Mouse (Mus musculus): ENCODE results near the gene Cdkl4. TPM values are rescaled to one million over a fixed set of nuclear protein-coding genes. Genes with fewer than 3 reads are reported as not detected.

Gene Cdkl4
- polyA plus RNA-seq, 1 experiment: 0.05 TPM

- 90% methylated on average over 6 of the region's 6 CpGs for WGBS
- no peak overlapping the region for H3K4me3 ChIP-seq (ENCODE audit: control insufficient read depth, insufficient read depth, low read length)
- no peak overlapping the region for H3K27ac ChIP-seq (ENCODE audit: control insufficient read depth, insufficient read depth, low read length)
- H3K4me1 ChIP-seq (replicated peaks; ENCODE audit: control insufficient read depth, insufficient read depth, low read length): 0 out of 2 replicates have a peak, but pooled peaks cover 2% of the 10 kb centered on the region
- TF ChIP-seq POLR2A (IDR thresholded peaks at IDR 0.05; ENCODE audit: control insufficient read depth, extremely low read depth, insufficient read depth, low read length, poor library complexity): no peak
- no peak for TF ChIP-seq CTCF (IDR thresholded peaks at IDR 0.05; ENCODE audit: borderline replicate concordance, control insufficient read depth, extremely low read depth, insufficient read depth, low read length, poor library complexity)
- no peak for DNase-seq
- H3K27me3 ChIP-seq (ENCODE audit: control insufficient read depth, insufficient read depth, low read length): no peaks in the 10 kb centered on the region
- no peaks in the 10 kb centered on the region for H3K36me3 ChIP-seq (ENCODE audit: control insufficient read depth, insufficient read depth, low read length)
Measured at GRCm38 (mm10) chr17:80496185-80496584, 81.4 kb downstream of the Cdkl4 start.

DNA sequence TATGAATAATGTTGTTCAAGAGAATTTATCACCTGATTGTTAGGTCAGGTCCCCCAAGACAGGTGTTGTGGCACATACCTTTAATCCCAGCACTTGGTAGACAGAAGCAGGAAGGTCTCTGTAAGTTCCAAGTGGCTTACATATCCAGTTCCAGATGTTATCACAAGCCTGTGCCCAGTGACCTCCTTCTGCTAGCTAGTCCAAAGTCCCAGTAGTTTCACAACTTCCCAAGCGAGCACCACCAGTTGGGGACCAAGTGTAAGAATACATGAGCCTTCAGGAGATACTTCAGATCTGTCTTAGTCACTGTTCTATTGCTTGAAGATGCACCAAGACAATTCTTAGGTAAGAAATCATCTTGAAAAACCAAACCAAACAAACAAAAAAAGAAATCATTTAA, 83.7 kb downstream of the Cdkl4 start:
- DNase-seq: no peak
- Histone ChIP-seq H3K4me1 (replicated peaks; ENCODE audit: control insufficient read depth, insufficient read depth, low read length) (no peaks in the 10 kb centered on the region), H3K27me3 (ENCODE audit: control insufficient read depth, insufficient read depth, low read length) (no peaks in the 10 kb centered on the region), H3K36me3 (ENCODE audit: control insufficient read depth, insufficient read depth, low read length) (no peaks in the 10 kb centered on the region), H3K4me3 (ENCODE audit: control insufficient read depth, insufficient read depth, low read length) (no peak overlapping the region), H3K27ac (ENCODE audit: control insufficient read depth, insufficient read depth, low read length) (no peak overlapping the region)
- WGBS: 96% methylated on average over 1 of the region's 1 CpGs
- TF ChIP-seq CTCF (IDR thresholded peaks at IDR 0.05; ENCODE audit: borderline replicate concordance, control insufficient read depth, extremely low read depth, insufficient read depth, low read length, poor library complexity): no peak
- TF ChIP-seq POLR2A (IDR thresholded peaks at IDR 0.05; ENCODE audit: control insufficient read depth, extremely low read depth, insufficient read depth, low read length, poor library complexity): no peak

DNA sequence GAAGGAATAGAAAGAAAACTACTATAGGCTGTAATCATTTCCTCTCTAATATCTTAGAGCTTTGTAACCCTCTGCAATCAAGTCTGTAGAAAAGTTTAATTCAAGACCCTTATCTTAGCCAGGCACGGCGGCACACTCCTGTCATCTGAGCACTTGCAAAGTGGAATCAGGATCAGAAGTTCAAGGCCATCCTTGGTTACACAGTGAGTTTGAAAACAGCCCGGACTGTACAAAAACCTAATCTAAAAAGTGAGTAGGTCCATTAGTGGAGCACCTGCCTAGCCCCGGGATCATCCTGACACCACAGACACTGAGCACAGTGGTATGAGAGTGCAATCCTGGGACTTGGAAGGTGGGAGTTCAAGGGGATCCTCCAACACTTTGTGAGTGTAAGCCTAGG, 84.8 kb downstream of the Cdkl4 start:
- H3K27ac ChIP-seq (ENCODE audit: control insufficient read depth, insufficient read depth, low read length): no peak overlapping the region
- H3K4me3 ChIP-seq (ENCODE audit: control insufficient read depth, insufficient read depth, low read length): no peak overlapping the region
- TF ChIP-seq POLR2A (IDR thresholded peaks at IDR 0.05; ENCODE audit: control insufficient read depth, extremely low read depth, insufficient read depth, low read length, poor library complexity): no peak
- no peak for TF ChIP-seq CTCF (IDR thresholded peaks at IDR 0.05; ENCODE audit: borderline replicate concordance, control insufficient read depth, extremely low read depth, insufficient read depth, low read length, poor library complexity)
- 97% methylated on average over 4 of the region's 4 CpGs for WGBS
- H3K4me1 ChIP-seq (replicated peaks; ENCODE audit: control insufficient read depth, insufficient read depth, low read length): no peaks in the 10 kb centered on the region
- H3K27me3 ChIP-seq (ENCODE audit: control insufficient read depth, insufficient read depth, low read length): no peaks in the 10 kb centered on the region
- no peak for DNase-seq
- no peaks in the 10 kb centered on the region for H3K36me3 ChIP-seq (ENCODE audit: control insufficient read depth, insufficient read depth, low read length)

GRCm38 (mm10) chr17:80492274-80492673, 85.3 kb downstream of the Cdkl4 start:
- 97% methylated on average over 4 of the region's 4 CpGs for WGBS
- no peaks in the 10 kb centered on the region for H3K27me3 ChIP-seq (ENCODE audit: control insufficient read depth, insufficient read depth, low read length)
- no peak overlapping the region for H3K4me3 ChIP-seq (ENCODE audit: control insufficient read depth, insufficient read depth, low read length)
- TF ChIP-seq CTCF (IDR thresholded peaks at IDR 0.05; ENCODE audit: borderline replicate concordance, control insufficient read depth, extremely low read depth, insufficient read depth, low read length, poor library complexity) (no peak), POLR2A (IDR thresholded peaks at IDR 0.05; ENCODE audit: control insufficient read depth, extremely low read depth, insufficient read depth, low read length, poor library complexity) (no peak)
- no peaks in the 10 kb centered on the region for H3K4me1 ChIP-seq (replicated peaks; ENCODE audit: control insufficient read depth, insufficient read depth, low read length)
- no peaks in the 10 kb centered on the region for H3K36me3 ChIP-seq (ENCODE audit: control insufficient read depth, insufficient read depth, low read length)
- no peak overlapping the region for H3K27ac ChIP-seq (ENCODE audit: control insufficient read depth, insufficient read depth, low read length)
- DNase-seq: no peak

DNA sequence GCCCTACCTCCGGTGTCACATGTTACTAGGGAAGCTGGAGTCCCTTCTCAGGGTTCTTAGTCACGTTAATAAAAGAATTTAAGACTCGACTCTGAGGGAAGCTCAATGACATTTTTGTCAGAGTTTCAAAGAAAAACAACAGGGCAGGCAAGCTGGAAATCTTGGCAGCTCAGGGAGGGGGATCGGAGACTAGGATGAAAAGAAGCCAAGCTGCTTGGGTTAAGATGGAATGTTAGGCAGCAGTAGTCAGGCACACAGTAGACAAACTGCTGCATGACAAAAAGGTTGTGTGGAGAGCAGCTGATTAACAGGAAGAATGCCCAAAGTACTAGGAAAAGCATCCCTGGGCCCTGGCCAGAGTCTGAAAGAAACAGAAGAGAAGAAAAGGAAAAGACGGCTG, 87.4 kb downstream of the Cdkl4 start:
- no peaks in the 10 kb centered on the region for H3K36me3 ChIP-seq (ENCODE audit: control insufficient read depth, insufficient read depth, low read length)
- H3K27me3 ChIP-seq (ENCODE audit: control insufficient read depth, insufficient read depth, low read length): no peaks in the 10 kb centered on the region
- H3K4me1 ChIP-seq (replicated peaks; ENCODE audit: control insufficient read depth, insufficient read depth, low read length): no peaks in the 10 kb centered on the region
- no peak overlapping the region for H3K27ac ChIP-seq (ENCODE audit: control insufficient read depth, insufficient read depth, low read length)
- WGBS: 90% methylated on average over 5 of the region's 5 CpGs
- TF ChIP-seq POLR2A (IDR thresholded peaks at IDR 0.05; ENCODE audit: control insufficient read depth, extremely low read depth, insufficient read depth, low read length, poor library complexity) (no peak), CTCF (IDR thresholded peaks at IDR 0.05; ENCODE audit: borderline replicate concordance, control insufficient read depth, extremely low read depth, insufficient read depth, low read length, poor library complexity) (no peak)
- H3K4me3 ChIP-seq (ENCODE audit: control insufficient read depth, insufficient read depth, low read length): no peak overlapping the region
- no peak for DNase-seq

DNA sequence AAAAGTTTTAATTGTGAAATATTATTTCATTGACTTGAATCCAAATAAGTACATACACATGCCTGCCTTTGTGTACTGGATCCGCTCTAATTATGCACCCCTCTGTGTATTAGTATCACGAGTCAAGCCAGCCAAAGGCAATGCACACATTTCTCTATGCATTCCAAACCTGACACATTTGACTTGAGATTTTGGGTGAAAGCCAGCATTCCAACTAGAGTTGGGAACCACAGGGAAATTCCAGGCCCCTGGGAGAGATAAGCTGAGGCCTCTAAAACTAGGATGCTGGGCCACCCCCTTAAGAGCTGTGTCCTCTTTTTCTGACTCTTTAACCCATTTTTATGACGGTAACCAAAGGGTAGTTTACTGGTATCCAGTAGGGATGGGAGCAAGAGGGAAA, 88.7 kb downstream of the Cdkl4 start:
- Histone ChIP-seq H3K36me3 (ENCODE audit: control insufficient read depth, insufficient read depth, low read length) (no peaks in the 10 kb centered on the region), H3K4me1 (replicated peaks; ENCODE audit: control insufficient read depth, insufficient read depth, low read length) (no peaks in the 10 kb centered on the region), H3K4me3 (ENCODE audit: control insufficient read depth, insufficient read depth, low read length) (no peak overlapping the region), H3K27ac (ENCODE audit: control insufficient read depth, insufficient read depth, low read length) (no peak overlapping the region), H3K27me3 (ENCODE audit: control insufficient read depth, insufficient read depth, low read length) (no peaks in the 10 kb centered on the region)
- no peak for DNase-seq
- TF ChIP-seq POLR2A (IDR thresholded peaks at IDR 0.05; ENCODE audit: control insufficient read depth, extremely low read depth, insufficient read depth, low read length, poor library complexity) (no peak), CTCF (IDR thresholded peaks at IDR 0.05; ENCODE audit: borderline replicate concordance, control insufficient read depth, extremely low read depth, insufficient read depth, low read length, poor library complexity) (no peak)
- WGBS: 91% methylated on average over 3 of the region's 3 CpGs

DNA sequence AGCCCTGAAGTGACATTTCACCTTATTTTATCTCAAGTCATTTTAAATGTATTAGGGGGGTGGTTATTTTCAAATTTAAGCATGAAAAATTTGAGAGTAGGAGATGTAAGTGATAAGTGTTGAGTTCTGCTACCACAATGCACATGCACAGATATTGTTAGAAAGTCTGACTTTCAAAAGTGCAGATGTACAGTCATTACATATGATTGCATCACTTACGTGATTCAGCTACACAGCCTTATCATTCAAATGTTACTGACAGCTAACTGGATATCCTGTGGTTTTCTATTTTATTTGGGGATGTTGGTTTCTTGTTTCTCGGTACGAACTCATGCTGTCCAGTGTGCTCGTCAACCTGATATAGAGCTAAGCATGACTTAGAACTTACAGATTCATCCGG, 92.5 kb downstream of the Cdkl4 start:
- TF ChIP-seq POLR2A (IDR thresholded peaks at IDR 0.05; ENCODE audit: control insufficient read depth, extremely low read depth, insufficient read depth, low read length, poor library complexity) (no peak), CTCF (IDR thresholded peaks at IDR 0.05; ENCODE audit: borderline replicate concordance, control insufficient read depth, extremely low read depth, insufficient read depth, low read length, poor library complexity) (no peak)
- no peak overlapping the region for H3K27ac ChIP-seq (ENCODE audit: control insufficient read depth, insufficient read depth, low read length)
- H3K27me3 ChIP-seq (ENCODE audit: control insufficient read depth, insufficient read depth, low read length): no peaks in the 10 kb centered on the region
- 93% methylated on average over 5 of the region's 5 CpGs for WGBS
- no peaks in the 10 kb centered on the region for H3K36me3 ChIP-seq (ENCODE audit: control insufficient read depth, insufficient read depth, low read length)
- H3K4me1 ChIP-seq (replicated peaks; ENCODE audit: control insufficient read depth, insufficient read depth, low read length): 0 out of 2 replicates have a peak, but pooled peaks cover 2% of the 10 kb centered on the region
- DNase-seq: no peak
- no peak overlapping the region for H3K4me3 ChIP-seq (ENCODE audit: control insufficient read depth, insufficient read depth, low read length)
